Mouse (Mus musculus) ovary, adult 18-20 months (tissue): ENCODE data around the gene Wasl.

ENCODE experiments used
- DNase-seq: peaks from one replicate; pipeline ENCODE4 v3.0.0; 2022; ENCODE audit warnings: low spot score, mixed read lengths

Wasl gene

DNA sequence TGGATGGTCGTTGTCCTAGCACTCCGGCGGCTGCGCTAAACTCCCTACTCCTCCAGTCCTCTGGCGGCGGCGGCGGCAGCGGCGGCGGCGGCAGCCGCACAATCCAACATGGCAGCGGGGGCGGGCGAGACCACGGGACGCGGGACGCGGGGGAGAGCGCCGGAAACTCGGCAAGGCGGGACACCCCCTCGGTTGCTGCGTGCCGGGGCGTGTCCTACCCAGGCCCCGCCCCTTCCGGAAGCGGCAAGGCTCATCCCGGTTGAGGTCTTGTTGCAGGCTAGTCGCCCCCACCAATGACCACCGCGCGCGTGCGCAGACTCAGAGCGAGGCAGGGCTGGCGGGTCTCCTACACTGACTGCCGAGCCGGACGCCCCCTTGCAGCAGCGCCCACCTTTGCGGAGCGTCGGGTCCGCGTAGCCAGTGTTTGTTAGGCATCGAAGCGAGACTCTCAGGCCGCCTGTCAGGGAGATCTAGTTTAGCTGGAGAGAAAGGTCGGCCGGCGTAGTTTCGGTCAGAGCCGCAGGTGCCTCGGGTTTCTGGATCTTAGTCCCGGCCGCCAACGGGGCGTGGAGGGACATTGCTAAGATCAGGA is at the start of gene Wasl:
Gene Wasl (minus strand): TSS at position 143 of the 592 bp plus-strand sequence.
- DNase-seq, result peak; percentile 98

DNA sequence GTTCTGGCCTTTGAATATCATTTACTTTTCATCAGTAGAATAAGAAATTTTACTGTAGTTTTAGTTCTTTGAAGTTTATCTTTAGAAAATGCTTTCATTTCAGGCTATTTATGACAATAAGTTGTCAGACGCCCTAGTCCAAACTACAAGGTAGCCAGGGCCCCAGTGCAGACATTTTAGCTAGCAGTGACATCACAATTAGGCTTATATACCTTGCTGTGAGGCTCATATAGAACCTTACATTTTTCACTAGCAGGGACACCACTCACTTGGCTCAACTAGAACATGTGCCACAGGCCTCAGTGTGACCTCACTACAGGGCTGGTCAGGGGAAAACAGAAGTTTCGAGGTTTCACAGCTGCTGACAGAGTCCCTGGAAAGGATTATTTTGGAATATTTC is 42.7 kb upstream of the Wasl start:
- DNase-seq, result no peak

DNA sequence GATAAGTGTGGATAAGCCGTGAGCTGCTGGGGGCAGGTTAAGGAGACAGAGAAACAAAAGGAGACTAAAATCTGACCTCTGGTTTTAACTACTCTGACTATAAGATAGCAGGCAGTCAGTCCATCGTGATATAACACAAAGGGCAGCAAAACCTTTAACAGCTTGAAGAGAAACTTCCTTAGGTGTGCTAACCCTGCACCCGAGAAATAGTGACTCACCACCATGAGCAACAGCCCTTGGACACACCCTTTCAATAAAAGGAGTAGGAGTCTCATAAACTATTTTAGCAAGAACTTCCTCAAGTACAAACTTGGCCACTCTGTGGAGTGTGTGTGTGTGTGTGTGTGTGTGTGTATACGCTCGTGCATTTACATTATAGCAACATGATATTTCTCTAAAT is 42.3 kb upstream of the Wasl start:
- DNase-seq, result no peak

DNA sequence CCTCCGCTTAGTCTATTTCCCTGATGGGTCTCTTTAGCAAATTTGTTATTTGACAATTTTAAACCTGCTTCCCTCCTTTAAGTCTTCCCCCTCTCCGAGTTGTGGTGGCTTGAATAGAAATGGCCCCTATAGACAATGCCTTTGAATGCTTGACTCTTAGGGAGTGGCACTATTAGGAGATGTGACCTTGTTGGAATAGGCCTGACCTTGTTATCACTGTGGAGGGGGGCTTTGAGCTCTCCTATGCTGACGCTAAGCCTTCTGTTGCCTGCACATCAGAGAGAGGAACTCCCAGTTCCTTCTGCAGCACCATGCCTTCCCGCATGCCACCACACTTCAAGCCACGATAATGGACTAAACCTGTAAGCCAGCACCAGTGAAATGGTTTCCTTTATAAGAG is 32.4 kb upstream of the Wasl start:
- DNase-seq, result no peak

DNA sequence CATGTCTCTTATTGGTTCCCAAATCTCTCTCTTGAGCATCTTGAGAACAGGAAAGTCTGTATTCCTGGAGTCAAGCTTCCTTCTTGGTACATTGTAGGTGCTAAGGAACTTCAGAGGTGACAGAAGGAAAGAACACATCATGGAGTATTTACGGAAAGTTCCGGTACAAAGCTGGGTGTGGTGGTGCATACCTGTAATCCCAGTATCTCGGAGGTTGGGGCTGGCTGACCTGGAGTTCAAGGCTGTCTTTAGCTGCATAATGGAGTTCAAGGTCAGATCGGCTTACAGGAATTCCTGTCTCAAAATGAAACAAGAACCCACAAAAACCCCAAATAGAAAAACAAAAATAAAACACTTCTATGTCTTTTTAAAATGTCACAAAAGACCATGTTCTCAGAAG is 31.3 kb upstream of the Wasl start:
- no peak for DNase-seq

DNA sequence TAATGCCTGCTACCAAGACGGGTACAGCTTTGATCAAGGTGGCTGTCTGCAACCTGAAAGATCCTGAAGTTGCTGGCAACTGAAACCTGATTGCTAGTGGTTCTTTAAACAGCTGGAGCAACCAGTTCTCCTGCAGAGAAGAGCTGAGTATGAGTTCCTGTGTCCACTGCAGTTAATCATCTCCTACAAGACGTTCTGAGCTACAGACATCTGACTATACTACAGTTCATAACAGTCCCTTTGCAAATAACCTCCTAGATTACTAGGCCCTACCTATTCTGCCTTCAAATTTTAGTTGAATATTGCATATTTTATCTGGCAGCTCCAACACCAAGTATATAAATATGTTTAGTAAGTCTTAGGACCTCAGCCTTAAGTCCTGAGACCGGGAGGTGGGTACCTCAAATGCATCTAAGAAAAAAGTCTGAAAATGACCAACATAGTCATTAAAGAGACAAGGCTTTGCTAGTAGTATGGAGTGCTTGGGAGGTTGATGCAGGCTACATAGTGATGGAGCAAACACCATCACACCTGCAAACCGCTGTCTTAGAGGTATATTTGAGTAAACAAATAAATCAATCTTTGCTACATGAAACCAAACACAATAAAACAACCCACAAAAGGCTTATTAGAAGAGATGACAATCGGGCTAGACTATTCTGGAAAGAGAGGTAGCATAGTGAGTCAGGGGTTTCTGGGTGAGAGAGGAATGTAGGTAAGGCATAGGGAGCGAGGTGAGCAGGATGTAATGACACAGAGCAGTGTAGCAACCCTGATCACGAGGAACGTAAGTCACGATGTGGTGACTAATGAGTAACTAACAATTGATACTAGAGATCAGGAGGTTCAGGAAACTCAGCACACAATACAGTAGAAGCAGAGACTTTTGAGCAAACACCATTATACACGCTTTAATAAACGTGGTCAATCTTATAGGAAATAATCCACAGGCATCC is 29.9 kb upstream of the Wasl start:
- no peak for DNase-seq

DNA sequence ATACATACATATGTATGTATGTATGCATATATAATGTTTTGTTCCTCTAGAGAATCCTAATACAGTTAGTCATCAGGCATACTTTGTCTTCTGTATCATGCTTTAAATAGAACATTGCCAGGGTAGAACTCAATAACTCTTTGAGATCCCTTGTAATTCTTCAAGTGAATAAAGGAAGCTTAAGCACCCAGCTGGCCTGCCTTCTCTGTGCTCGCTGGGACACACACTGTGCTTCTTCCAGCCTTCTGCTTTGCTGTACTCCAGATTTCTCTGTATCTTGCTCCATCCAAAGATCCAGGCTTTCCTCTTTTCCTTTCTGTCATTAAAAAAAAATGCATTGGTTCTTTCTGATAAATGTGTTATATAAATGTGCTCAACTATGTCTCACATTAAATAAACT is 23.1 kb upstream of the Wasl start:
- DNase-seq, result no peak

DNA sequence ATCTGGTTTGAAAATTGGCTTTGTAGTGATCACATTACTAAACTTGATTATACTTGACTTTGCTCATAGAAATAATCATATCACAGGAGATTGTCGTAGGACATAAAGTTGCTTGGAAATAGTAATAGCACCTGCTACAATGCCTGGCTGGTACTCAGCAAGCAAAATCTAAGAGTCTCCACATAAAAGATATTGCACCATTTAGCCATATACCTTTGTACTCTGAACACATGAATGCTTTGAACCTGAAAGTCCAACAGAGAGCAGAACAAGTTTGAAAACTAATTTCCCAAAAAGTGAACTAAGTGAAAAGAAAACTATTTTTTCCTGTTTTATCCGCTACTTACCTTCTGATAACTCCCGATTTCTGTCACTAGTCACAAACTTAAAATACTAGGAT is 18.3 kb upstream of the Wasl start:
- DNase-seq, result no peak

DNA sequence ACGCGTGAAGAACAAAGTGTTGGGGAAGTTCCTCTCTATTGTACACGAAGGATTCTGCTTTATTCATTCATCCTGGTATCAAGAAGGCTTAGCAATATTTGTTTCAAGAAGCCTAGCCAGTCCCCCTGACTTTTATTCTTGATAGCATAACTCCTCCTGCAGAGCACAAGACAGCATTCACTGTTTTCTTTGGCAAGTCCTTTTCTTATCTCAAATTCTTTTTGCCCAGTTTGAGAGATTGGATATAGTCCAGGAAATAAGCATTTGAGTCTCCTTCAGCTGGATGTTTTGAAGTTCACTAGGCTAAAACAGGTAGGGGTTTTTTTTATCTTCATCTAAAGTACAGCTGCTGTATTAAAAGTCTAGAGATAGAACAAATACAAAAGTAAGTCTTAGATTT is 3.0 kb upstream of the Wasl start:
- DNase-seq, result no peak

DNA sequence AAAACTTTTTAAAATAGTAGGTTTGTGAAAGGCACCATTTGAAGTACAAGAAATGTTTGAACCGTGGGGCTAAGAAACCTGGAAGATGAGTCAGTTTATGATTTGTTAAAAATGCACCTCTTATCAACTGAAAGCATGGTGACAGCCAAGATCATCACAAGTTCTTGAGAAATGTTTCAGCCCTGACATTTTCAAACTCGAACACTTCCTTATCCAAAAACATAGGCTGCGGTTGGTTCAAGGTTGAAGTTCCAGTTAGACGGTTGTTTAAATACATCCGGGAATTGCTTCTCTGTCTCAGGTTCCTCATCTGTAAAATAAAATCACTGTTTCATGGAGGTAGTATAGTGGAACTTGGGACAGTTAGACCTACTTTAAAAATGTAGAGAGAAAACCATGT is 1.4 kb upstream of the Wasl start:
- no peak for DNase-seq

DNA sequence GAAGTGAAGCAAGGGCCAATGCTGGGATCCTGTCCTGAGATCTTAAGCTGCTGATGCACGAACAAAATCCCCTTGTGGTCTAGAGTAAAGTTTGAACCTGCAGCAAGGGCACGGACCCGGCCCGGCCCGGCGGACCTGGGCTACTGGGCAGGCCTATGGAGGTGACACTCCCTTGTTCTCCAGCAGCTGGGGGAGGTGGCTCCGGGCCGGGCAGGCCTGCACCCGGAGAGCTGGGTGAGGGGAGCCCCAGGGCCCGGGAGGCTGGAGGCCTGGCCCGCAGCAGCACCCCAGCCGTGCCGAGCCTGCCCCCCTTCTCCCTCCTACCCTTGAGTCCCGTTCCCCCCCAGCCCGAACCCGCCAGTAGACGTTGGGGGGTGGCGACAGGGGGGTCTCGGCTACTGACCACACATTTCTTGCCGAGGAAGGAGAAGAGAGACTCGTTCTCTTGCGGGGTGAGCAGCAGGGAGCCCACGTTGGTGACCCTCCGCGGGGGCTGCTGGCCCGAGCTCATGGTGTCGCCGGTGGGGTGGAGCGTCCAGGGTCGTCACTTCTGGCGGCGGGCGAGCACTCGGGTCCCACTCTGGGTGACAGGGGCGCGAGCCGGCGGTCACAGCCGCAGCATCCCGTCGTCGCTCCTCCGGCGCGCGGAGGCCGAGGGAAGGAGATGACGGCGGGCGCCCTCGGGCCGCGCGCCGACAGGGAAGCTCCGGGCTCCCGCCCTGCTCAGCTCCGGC is 509 bp downstream of the Wasl start:
- peak; percentile 31 for DNase-seq

DNA sequence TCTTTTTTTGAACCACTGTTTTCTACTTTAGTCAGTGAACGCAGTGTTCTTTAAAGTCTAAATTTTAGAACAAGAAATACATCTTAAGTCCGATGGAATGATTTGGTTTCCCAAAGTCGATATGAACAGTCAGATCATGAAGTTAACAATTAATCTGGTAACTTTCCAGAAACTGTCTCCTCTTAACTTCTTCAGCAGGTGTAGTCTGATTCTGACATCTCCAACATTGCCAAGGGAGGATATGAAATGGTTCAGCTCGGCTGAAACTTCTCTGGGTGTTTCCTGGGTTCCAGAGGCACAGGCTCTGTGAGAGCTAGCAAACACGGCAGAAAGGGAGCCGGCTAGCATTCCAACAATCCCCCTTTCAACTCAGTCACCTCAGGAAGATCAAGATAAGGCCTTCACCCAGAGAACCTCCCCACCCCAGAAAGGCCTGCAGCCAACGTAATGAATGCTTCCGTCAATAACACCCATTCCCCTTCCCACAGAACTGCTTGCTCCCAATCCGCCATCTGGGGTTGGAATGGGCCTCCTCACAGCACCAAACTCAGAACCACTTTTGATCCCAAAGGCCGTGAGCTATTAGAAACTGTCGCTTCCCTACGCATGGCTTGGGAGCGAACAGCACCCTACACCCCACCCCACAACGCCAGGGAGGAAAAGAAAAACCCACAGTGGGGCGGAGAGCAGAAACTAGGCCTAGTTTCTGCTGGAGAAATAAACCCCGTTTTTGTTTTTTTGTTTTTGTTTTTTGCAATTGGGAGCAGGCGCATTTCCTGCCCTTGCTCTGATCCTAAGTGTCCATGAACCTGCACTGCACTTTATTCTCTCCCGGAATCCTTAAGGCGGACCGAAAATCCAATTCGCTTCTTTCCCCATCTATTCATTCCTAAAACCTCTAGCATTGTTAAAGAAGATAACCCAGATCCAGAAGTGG is 1.3 kb downstream of the Wasl start:
- no peak for DNase-seq

DNA sequence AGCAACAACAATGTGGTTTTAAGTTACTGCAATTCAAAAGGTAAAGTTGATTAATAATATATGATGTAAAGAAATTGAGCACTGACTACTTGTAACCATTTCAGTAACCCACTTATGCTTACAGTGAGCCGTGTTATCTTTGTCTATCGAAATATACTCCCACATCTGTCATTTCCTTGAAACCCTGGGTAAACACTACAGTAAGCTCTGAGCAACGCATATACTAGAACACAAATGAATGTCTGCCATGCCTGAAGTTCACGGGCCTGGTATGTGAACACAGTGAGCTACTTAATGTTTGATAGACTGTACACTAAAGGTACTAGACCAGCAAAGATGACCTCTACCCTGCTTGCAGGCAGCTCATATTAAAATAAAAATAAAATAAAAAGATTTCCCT is 2.3 kb downstream of the Wasl start:
- no peak for DNase-seq

DNA sequence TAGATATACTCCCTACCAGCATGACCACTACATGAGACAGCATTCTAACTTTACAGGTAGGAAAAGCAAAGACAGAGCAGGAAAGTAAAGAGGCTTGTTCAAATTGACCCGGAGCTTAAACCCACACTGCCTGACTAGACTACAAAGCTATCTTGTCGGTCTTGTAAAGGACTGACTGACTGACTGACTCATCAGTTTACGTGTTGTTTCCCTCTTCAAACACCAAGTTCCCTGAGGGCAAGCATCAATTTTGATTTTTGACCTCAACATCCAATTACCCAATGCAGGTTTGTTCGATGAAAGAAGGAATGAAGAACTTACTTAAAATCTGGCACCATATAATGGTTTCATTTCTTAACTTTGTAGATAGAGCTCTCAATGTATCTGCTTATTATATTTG is 2.9 kb downstream of the Wasl start:
- no peak for DNase-seq

DNA sequence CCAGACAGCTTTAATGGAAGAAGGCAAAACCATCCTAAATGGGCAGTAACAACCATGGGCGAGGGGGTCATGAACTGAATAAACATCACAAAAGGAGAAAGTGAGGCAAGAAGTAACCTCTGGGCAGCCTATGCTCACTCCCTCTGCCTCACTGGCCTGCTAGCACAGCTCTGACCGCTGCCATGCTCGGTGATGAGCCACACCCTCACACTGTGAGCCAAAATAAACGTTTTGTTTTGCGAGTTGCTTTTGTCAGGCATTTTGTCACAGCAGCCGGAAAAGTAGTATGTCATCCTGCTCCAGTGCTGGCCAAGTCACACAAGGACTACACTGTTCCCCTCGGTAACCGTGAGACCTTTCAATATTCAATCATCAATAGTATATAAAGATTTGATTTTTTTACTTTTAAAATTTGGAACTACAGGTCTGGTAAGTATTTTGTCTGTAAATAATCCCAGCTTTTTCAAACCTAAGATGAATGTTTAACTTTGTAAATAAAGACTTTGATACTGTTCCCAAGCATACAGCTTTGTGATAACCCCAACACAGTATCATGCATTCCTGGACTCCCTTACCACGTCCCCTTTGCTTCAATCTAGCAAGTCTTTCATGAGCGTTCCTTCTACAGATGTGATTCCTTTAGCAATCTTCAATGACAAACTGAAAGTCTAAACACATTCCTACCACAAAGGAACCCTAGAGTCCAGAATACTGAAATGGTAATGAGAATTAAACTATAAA is 7.0 kb downstream of the Wasl start:
- no peak for DNase-seq

DNA sequence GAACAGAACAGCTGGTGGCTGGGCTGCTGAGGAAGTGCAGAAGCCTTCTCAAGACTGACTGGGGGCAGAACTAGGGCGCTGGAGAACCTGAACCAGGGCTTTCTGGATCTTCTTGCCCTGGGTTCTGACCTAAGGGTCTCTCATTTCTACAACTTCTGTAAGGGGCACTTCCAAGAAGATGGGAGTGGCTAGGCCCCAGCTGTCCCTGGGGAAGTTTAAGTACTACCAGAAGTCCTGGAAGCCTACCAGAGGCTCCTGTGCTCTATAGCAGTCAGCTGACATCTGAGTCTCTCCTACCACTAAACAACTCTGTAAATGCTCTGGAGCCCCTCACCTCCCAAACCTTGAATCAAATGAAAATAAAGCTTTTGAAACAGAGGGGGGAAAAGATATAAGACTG is 8.7 kb downstream of the Wasl start:
- no peak for DNase-seq

DNA sequence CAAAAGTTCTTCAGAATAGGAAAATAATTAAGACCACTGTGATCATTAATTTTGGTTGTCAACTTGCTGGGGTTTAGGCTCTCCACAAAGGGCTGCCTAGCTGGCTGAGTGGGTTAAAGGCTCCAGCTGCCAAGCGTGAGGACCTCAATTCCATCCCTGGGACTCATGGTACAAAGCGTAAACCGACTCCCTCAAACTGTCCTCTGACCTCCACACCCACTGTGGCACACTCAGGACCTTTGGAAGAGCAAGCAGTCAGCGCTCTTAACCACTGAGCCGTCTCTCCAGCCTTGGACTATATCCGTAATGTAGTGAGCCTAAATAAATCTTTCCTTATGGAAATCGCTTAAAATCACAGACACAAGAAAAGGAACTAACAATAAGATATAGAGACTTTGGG is 13.3 kb downstream of the Wasl start:
- DNase-seq, result no peak

DNA sequence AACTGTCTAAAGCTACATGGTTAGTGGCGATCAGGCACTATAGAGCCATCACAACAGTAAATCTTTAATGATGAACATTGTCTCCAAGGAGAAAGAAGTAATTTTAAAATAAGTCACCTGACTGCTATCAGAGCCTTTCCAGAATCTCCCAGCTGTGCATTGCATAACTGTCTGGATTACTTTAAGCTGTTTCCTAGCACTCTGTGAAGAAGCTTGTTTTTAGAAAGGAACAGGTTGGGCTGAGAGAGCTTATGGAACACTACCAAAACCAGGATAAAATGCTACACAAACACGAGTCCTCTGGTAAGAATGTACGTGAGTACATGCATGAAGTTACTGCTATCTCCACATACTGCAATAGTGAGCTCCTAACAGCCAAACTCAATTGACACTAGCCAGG is 14.1 kb downstream of the Wasl start:
- no peak for DNase-seq

DNA sequence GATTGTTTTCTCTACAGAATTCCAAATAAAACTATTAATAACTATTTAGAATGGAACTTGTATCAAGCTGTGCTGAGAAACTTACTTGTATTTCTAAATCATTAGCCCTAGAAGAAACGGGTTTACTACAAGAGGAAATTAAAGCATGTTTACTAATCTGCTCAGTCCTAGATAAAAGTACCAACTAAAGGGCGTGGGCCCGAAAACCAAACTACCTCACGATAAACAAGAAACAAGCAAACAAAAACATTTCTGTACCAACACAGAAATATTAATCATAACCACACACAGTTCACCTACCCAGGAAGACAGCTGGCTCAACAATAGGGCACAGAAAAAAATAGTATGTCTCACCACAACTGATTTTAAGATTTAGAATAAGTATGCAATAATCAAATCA is 16.4 kb downstream of the Wasl start:
- DNase-seq, result no peak

DNA sequence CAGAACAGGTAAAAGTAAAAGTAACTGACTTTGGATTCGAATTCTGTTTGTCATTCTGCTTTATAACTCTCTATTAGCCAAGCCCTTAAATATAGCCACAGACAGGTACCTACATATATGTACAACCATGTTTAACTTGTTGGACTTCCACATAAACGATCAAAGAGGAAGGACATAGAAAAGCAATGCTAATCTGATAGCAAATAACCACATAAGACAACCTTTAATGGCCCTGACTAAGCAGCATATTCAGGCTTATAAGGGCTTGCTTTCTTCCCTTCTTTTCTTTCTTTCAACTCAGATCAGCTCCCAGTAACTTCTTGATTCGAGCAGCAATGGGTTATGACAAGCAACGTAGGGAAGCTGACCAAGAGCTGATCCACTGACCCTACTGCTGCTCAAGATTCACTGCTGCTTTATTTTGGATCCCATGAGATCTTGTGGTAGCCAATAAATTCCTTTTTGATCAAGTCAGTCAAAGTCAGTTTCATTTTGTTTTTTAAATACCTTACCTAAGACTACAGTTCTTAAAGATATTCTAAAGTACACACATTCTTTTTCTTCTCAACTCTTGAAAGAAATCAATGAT is 17.6 kb downstream of the Wasl start:
- DNase-seq, result no peak
